Mouse (Mus musculus): ENCODE results near the gene Insc. TPM values are rescaled to one million over a fixed set of nuclear protein-coding genes. Genes with fewer than 3 reads are reported as not detected.

Insc gene
- polyA plus RNA-seq (2017; shearing (Covaris generic)) = not detected

GRCm38 (mm10) chr7:114743022-114743780, at the start of gene Insc:
TSS of gene Insc (plus strand) at chr7:114743694.

GRCm38 (mm10) chr7:114718300-114718699, 25.2 kb upstream of the Insc start, which contains the start of gene Calcb:
TSS of gene Calcb (plus strand) at chr7:114718643.

Other genes starting within 250 kb of the Insc start
- 2.1 TPM for gene Cyp2r1, start 180.7 kb upstream of the Insc start, polyA plus RNA-seq (2017; shearing (Covaris generic))
- not detected for gene Calca, start 107.3 kb upstream of the Insc start, polyA plus RNA-seq (2017; shearing (Covaris generic))
- gene Calcb, start 25.1 kb upstream of the Insc start, polyA plus RNA-seq (2017; shearing (Covaris generic)) = not detected

Measured in inflammation-experienced regulatory T-cells, adult 16 weeks (primary cell).